Mouse (Mus musculus): ENCODE measurements at regions not wholly inside any gene's neighbourhood (a gene's known extent, or its start where the extent isn't known, plus 50 kb on each side); places are given as distances from the start of the nearest gene placed in this dataset.

DNA sequence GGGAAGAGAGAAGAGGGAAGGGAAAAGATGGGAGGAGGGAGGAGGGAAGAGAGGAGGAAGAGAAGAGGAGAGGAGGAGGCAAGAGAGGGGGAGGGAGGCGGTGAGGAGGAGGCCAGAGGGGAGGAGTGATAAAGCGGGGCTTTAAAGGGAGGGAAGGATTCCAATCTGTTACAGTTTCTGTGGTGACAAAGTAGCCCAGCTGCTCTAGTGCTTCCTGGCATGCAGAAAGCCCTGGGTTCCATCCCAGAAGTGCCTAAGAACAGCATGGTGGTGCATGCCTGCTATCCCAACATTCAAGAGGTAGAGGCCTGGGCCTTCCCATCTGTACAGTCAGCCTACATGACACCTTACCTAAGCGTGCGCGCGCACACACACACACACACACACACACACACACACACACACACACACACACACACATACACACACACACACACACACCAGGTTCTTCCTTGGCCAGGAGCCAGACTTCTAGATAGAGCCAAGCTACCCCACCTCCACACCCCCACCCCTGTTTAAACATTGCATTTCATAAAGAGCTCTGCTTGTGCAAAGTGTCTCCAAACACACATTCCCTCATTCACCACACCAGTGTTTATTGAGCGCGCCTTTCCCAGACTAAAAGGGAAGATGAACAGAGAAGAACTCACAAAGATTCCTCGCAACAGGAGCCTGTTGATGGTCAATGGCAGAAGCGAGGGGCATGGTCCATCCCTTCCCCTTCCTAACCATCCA, 226.4 kb downstream of the Cbln4 start:
- WGBS, result 70% methylated on average over 6 of the region's 10 CpGs
- no peaks in the 10 kb centered on the region for H3K27me3 ChIP-seq (ENCODE audit: insufficient read depth, low read length)
- no peak overlapping the region for H3K9ac ChIP-seq (replicated peaks; ENCODE audit: low read length, poor library complexity, severe bottlenecking)
- no peaks in the 10 kb centered on the region for H3K9me3 ChIP-seq (ENCODE audit: low read length)
- no peak overlapping the region for H3K4me3 ChIP-seq (ENCODE audit: low read depth, low read length)
- H3K4me2 ChIP-seq (ENCODE audit: low read depth, low read length, poor library complexity, severe bottlenecking), result no peak overlapping the region
- no peaks in the 10 kb centered on the region for H3K4me1 ChIP-seq (ENCODE audit: insufficient read depth, low read length)
- no peak overlapping the region for H3K27ac ChIP-seq (ENCODE audit: low read depth, low read length)
- no peak for TF ChIP-seq CTCF (IDR thresholded peaks at IDR 0.05)
- ATAC-seq (ENCODE audit: low FRiP score) (no peak), DNase-seq (ENCODE audit: low spot score) (peak; percentile 52)
- H3K36me3 ChIP-seq (ENCODE audit: insufficient read depth, low read length), result no peaks in the 10 kb centered on the region

- H3K36me3 ChIP-seq (ENCODE audit: insufficient read depth, low read length), result no peaks in the 10 kb centered on the region
- no peaks in the 10 kb centered on the region for H3K9me3 ChIP-seq (ENCODE audit: low read length)
- no peak overlapping the region for H3K4me2 ChIP-seq (ENCODE audit: low read depth, low read length, poor library complexity, severe bottlenecking)
- 73% methylated on average over 3 of the region's 3 CpGs for WGBS
- H3K9ac ChIP-seq (replicated peaks; ENCODE audit: low read length, poor library complexity, severe bottlenecking), result no peak overlapping the region
- H3K27ac ChIP-seq (ENCODE audit: low read depth, low read length), result no peak overlapping the region
- H3K4me3 ChIP-seq (ENCODE audit: low read depth, low read length), result no peak overlapping the region
- no peaks in the 10 kb centered on the region for H3K4me1 ChIP-seq (ENCODE audit: insufficient read depth, low read length)
- ATAC-seq (ENCODE audit: low FRiP score), result no peak
- TF ChIP-seq CTCF (IDR thresholded peaks at IDR 0.05), result no peak
- peak; percentile 57 for DNase-seq (ENCODE audit: low spot score)
- no peaks in the 10 kb centered on the region for H3K27me3 ChIP-seq (ENCODE audit: insufficient read depth, low read length)
These were observed 230.6 kb downstream of the Cbln4 start for GRCm38 (mm10) chr2:171812701-171813100.

DNA sequence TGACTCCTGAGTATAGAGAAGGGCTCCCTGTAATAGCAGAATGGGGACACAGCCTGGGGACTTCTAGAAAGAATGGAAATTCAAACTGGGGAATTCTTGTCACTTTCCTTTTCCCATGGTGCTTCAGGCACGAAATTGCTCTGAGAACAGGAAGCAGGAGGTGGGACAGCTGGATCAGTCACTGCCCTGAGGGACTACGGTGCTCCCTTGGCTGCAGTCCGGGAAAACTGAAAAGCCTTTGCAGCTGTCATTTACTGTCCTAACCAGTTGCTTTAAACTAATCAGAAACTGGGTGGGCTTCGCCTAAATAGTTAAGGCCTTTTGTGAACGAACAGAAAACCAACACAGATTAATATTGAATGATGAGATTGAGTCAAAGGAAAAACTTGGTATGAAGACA, 237.9 kb downstream of the Cbln4 start:
- peak; percentile 30 for DNase-seq (ENCODE audit: low spot score)
- Histone ChIP-seq H3K27me3 (ENCODE audit: insufficient read depth, low read length) (no peaks in the 10 kb centered on the region), H3K4me2 (ENCODE audit: low read depth, low read length, poor library complexity, severe bottlenecking) (no peak overlapping the region), H3K9me3 (ENCODE audit: low read length) (no peaks in the 10 kb centered on the region), H3K27ac (ENCODE audit: low read depth, low read length) (no peak overlapping the region), H3K4me3 (ENCODE audit: low read depth, low read length) (no peak overlapping the region), H3K9ac (replicated peaks; ENCODE audit: low read length, poor library complexity, severe bottlenecking) (no peak overlapping the region), H3K36me3 (ENCODE audit: insufficient read depth, low read length) (no peaks in the 10 kb centered on the region), H3K4me1 (ENCODE audit: insufficient read depth, low read length) (no peaks in the 10 kb centered on the region)
- TF ChIP-seq CTCF (IDR thresholded peaks at IDR 0.05), result no peak
- no peak for ATAC-seq (ENCODE audit: low FRiP score)
- WGBS, result 64% methylated on average over 5 of the region's 5 CpGs

DNA sequence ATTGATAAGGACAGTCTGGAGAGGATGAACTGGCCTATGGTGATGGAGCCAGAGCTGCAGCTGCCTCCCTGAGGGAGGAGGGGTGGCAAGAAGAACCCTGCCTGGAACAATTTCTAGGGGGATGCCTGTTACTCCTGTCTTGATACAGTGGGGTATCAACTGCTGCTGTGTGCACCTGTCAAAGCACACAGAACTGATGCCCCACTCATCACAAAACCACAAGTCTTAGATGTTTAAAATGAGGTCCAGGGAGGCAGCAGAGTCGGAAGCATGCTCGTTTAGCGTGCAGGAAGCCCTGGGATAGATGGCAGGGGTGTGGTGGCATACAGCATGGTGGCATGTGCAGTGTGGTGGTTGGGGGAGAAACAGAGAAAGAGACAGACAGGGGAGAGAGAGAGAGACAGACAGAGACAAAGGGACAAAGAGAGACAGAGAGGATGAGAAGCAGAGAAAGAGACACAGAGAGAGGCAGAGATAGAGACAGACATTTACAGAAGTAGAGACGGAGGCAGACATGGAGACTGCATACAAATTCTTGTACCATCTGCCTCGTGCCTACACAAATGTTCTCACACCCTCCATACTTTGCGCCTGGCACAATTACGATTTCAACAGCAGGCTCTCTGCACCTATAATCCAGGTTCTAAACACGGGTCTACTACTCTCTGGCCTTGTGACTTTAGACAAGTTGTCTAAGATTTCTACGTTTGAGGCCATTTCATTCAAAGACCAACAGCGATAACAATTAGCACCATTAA, 242.6 kb downstream of the Cbln4 start:
- H3K27ac ChIP-seq (ENCODE audit: low read depth, low read length), result no peak overlapping the region
- no peak overlapping the region for H3K4me2 ChIP-seq (ENCODE audit: low read depth, low read length, poor library complexity, severe bottlenecking)
- no peaks in the 10 kb centered on the region for H3K36me3 ChIP-seq (ENCODE audit: insufficient read depth, low read length)
- no peaks in the 10 kb centered on the region for H3K9me3 ChIP-seq (ENCODE audit: low read length)
- H3K4me1 ChIP-seq (ENCODE audit: insufficient read depth, low read length), result no peaks in the 10 kb centered on the region
- ATAC-seq (ENCODE audit: low FRiP score), result no peak
- no peak overlapping the region for H3K9ac ChIP-seq (replicated peaks; ENCODE audit: low read length, poor library complexity, severe bottlenecking)
- no peak overlapping the region for H3K4me3 ChIP-seq (ENCODE audit: low read depth, low read length)
- 87% methylated on average over 10 of the region's 10 CpGs for WGBS
- no peak for DNase-seq (ENCODE audit: low spot score)
- no peaks in the 10 kb centered on the region for H3K27me3 ChIP-seq (ENCODE audit: insufficient read depth, low read length)
- no peak for TF ChIP-seq CTCF (IDR thresholded peaks at IDR 0.05)

DNA sequence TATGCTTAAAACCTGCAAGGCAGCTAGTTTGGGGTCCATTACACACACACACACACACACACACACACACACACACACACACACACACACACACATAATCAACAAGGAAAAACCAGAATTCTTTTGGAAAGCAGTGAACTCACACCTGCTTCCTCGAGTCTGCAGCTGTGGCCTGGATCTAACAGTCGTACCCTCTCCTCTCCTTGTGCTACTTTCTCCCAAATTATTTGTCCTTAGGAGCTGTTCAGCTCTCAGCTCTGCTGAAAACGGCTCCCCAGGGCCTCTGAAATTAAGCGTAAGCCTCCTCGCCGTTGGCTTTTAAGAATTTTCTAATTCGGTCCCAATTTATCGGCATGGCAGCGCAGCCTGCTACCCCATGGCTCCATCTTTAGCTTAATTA, 243.9 kb downstream of the Cbln4 start:
- ATAC-seq (ENCODE audit: low FRiP score) (no peak), DNase-seq (ENCODE audit: low spot score) (no peak)
- no peaks in the 10 kb centered on the region for H3K36me3 ChIP-seq (ENCODE audit: insufficient read depth, low read length)
- H3K4me3 ChIP-seq (ENCODE audit: low read depth, low read length), result no peak overlapping the region
- no peak overlapping the region for H3K4me2 ChIP-seq (ENCODE audit: low read depth, low read length, poor library complexity, severe bottlenecking)
- WGBS, result 36% methylated on average over 9 of the region's 9 CpGs
- no peak for TF ChIP-seq CTCF (IDR thresholded peaks at IDR 0.05)
- H3K9me3 ChIP-seq (ENCODE audit: low read length), result no peaks in the 10 kb centered on the region
- no peak overlapping the region for H3K27ac ChIP-seq (ENCODE audit: low read depth, low read length)
- no peak overlapping the region for H3K9ac ChIP-seq (replicated peaks; ENCODE audit: low read length, poor library complexity, severe bottlenecking)
- no peaks in the 10 kb centered on the region for H3K27me3 ChIP-seq (ENCODE audit: insufficient read depth, low read length)
- H3K4me1 ChIP-seq (ENCODE audit: insufficient read depth, low read length), result no peaks in the 10 kb centered on the region

DNA sequence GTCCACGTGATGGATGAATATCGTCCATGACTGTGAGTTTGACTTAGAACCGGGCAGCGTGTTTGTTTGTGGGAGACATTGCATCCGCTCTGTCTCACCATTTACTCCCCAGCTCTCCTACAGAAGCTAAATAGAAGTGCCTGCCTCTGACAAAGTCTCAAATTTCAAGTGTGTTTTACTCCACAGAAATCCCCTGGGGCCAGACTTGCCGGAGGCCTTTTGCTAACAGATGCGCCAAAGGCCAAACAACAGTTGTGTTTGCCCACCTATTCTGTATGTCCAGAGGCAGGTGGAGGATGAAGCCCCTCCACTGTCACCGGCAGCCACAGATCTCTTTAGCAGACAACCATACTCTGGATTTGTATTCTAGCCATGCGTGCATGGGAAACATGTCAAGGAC, 252.6 kb downstream of the Cbln4 start:
- H3K4me2 ChIP-seq (ENCODE audit: low read depth, low read length, poor library complexity, severe bottlenecking), result no peak overlapping the region

More for the DNA sequence above, 252.6 kb downstream of the Cbln4 start:
- DNase-seq (ENCODE audit: low spot score), result no peak
- no peak for ATAC-seq (ENCODE audit: low FRiP score)
- Histone ChIP-seq H3K4me3 (ENCODE audit: low read depth, low read length) (no peak overlapping the region), H3K36me3 (ENCODE audit: insufficient read depth, low read length) (no peaks in the 10 kb centered on the region), H3K27me3 (ENCODE audit: insufficient read depth, low read length) (no peaks in the 10 kb centered on the region), H3K4me1 (ENCODE audit: insufficient read depth, low read length) (no peaks in the 10 kb centered on the region), H3K27ac (ENCODE audit: low read depth, low read length) (no peak overlapping the region), H3K9ac (replicated peaks; ENCODE audit: low read length, poor library complexity, severe bottlenecking) (no peak overlapping the region), H3K9me3 (ENCODE audit: low read length) (no peaks in the 10 kb centered on the region)
- TF ChIP-seq CTCF (IDR thresholded peaks at IDR 0.05), result no peak
- 62% methylated on average over 9 of the region's 9 CpGs for WGBS
